Mouse (Mus musculus): ENCODE results near the gene Myo7a. TPM values are rescaled to one million over a fixed set of nuclear protein-coding genes. Genes with fewer than 3 reads are reported as not detected.
A peak's percentile ranks its signal among the peaks of the same experiment; 100 is the strongest.

The Myo7a gene
- polyA plus RNA-seq, 1 experiment from 2014 or later, result 11.8 TPM

GRCm38 (mm10) chr7:98097557-98097956 is 21.8 kb downstream of the Myo7a start:
- Histone ChIP-seq H3K27me3 (no peaks in the 10 kb centered on the region), H3K4me3 (no peak overlapping the region), H3K9ac (no peak overlapping the region), H3K36me3 (ENCODE audit: poor library complexity, severe bottlenecking) (peaks cover 22% of the 10 kb centered on the region), H3K4me2 (no peak overlapping the region), H3K27ac (no peak overlapping the region), H3K9me3 (replicated peaks) (no peaks in the 10 kb centered on the region), H3K4me1 (0 out of 2 replicates have a peak, but pooled peaks cover 13% of the 10 kb centered on the region)
- whole genome bisulfite sequencing, result 95% methylated on average over 8 of the region's 8 CpGs
- ATAC-seq, result no peak

DNA sequence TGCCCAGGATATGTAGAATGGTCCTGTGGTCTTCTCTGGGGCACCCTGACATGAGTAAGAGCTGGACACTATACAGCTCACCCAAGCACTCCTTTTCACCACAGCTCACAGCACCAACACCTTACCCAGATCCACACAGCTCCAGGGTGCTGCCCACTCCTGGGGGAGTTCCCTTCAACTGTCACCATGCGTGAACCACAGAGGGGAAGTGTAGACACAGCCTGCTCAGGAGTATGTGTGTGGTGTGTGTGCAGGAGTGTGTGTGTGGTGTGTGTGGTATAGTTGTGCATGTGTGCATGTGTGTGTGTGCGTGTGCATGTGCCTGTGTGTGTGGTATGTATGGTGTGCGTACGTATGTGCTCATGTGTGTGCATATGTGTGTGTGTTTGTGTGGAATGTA is 23.5 kb downstream of the Myo7a start:
- H3K9me3 ChIP-seq (replicated peaks), result no peaks in the 10 kb centered on the region
- ATAC-seq, result no peak
- WGBS, result 97% methylated on average over 4 of the region's 4 CpGs

DNA sequence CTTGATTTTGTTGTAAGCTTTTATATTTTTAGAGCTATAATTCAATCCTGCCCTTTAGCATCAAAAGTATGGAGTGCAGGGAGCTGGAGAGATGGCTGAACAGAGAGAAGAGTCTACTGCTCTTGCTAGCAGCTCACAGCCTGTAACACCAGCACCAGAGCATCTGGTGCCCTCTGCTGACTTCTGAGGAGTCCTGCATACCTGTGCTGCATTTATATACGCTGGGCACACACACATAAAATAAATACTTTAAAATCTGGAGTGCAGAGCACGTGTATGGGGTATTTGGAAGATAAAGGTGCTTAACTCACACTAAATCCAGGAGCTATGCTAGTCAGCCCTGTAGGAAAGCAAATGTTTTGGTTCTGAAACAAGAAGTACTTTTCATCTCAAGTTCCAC is 33.0 kb downstream of the Myo7a start:
- H3K4me3 ChIP-seq, result no peak overlapping the region
- H3K36me3 ChIP-seq (ENCODE audit: poor library complexity, severe bottlenecking), result no peaks in the 10 kb centered on the region
- no peak overlapping the region for H3K27ac ChIP-seq
- 56% methylated on average over 2 of the region's 2 CpGs for WGBS
- no peak for ATAC-seq
- no peaks in the 10 kb centered on the region for H3K9me3 ChIP-seq (replicated peaks)
- no peaks in the 10 kb centered on the region for H3K27me3 ChIP-seq
- H3K4me2 ChIP-seq, result no peak overlapping the region
- H3K4me1 ChIP-seq, result peaks cover 10% of the 10 kb centered on the region
- no peak overlapping the region for H3K9ac ChIP-seq

More for the DNA sequence above, 23.5 kb downstream of the Myo7a start:
- no peak overlapping the region for H3K4me2 ChIP-seq
- no peak overlapping the region for H3K9ac ChIP-seq
- no peak overlapping the region for H3K4me3 ChIP-seq
- no peak overlapping the region for H3K27ac ChIP-seq
- H3K36me3 ChIP-seq (ENCODE audit: poor library complexity, severe bottlenecking), result peaks cover 22% of the 10 kb centered on the region
- no peaks in the 10 kb centered on the region for H3K27me3 ChIP-seq
- H3K4me1 ChIP-seq, result no peaks in the 10 kb centered on the region

DNA sequence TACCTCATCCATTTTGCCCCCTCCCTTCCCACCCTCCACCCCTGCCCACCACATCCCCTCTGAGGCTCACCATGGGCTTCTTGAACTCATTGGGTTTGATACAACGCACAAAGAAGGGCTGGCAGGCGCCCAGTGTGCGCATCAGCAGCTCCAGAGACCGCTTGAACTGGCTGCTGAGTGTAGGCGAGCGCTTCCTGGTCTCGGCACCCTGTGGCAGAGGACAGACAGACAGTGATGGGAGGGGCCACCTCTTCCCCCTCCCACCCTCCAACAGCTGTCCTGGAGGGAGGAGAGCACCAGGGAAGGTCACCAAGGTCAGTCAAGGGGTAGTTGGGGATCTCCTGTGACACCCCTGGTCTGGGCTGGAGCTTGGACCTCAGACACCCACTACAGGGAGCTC is 34.0 kb downstream of the Myo7a start:
- H3K27me3 ChIP-seq, result no peaks in the 10 kb centered on the region
- H3K9me3 ChIP-seq (replicated peaks), result no peaks in the 10 kb centered on the region
- 82% methylated on average over 7 of the region's 7 CpGs for WGBS
- no peak overlapping the region for H3K27ac ChIP-seq
- no peak for ATAC-seq
- H3K4me3 ChIP-seq, result no peak overlapping the region
- 0 out of 2 replicates have a peak overlapping the region, but pooled peaks have one; percentile 8 for H3K9ac ChIP-seq
- H3K4me1 ChIP-seq, result peaks cover 10% of the 10 kb centered on the region
- 0 out of 2 replicates have a peak, but pooled peaks cover 5% of the 10 kb centered on the region for H3K36me3 ChIP-seq (ENCODE audit: poor library complexity, severe bottlenecking)
- no peak overlapping the region for H3K4me2 ChIP-seq

DNA sequence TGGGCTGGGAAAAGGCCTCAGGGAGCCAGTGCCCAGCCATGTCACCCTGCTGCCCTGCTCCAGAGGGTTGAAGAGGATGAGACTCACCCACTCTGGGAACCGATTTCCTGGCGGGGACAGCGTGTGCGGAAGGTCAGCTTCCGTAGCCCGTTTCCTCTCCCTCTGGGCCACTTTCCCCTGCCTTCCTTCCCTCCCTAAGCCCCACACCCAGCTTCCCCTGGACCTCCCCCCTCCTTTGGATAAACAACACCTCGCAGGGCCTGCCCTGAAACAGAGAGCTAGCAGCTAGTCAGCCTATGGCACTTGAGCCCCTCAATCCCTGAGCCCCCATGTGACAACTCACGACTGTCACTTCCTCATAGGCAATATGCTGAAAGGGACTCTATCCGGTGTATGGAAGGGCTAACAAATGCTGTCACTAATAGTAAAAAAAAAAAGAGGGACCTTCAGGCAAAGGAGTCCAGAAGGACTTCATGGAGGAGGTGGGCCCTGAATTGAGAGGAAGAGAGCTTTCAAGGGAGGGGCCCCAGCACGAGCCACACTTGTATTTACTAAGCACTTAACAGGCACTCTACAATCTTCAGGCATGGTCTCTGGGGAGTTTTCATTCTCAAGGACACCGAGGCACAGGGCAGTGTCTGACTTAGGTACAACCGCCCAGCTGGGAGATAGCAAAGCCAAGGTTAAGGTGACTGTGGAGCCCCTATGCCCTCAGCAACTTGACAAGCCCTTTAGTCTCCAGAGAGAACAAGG is 34.6 kb downstream of the Myo7a start:
- 73% methylated on average over 12 of the region's 12 CpGs for WGBS
- no peak for ATAC-seq
- no peak overlapping the region for H3K27ac ChIP-seq

DNA sequence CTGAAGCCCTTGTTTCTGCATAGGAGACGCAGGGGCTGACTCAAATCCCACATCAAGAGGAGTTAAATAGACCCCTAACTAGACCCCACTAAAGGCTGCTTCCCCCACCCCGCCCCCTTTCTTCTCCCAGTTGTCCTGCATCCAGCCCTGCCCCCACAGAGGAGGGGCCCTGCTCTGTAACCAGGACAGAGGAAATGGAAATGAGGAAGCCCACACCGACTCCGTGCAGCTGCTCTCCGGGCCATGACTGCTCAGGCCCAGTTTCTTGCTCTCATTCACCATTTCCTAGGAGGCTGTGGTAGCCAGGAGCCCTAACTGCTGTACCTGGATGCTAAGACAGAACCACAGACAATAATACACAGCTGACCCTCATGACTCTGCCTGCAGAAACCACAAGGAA is 36.9 kb downstream of the Myo7a start:
- Histone ChIP-seq H3K9me3 (replicated peaks) (no peaks in the 10 kb centered on the region), H3K36me3 (ENCODE audit: poor library complexity, severe bottlenecking) (peaks cover 25% of the 10 kb centered on the region), H3K27me3 (no peaks in the 10 kb centered on the region), H3K4me3 (no peak overlapping the region), H3K9ac (no peak overlapping the region), H3K27ac (no peak overlapping the region), H3K4me1 (peaks cover 10% of the 10 kb centered on the region), H3K4me2 (no peak overlapping the region)
- ATAC-seq, result peak; percentile 67; the same call in 1 of the 2 replicates
- 9% methylated on average over 5 of the region's 5 CpGs for WGBS

More for the DNA sequence above, 34.6 kb downstream of the Myo7a start:
- Histone ChIP-seq H3K4me1 (peaks cover 10% of the 10 kb centered on the region), H3K9ac (peak overlapping the region; percentile 8; the same call in 1 of the 2 replicates), H3K4me2 (no peak overlapping the region), H3K4me3 (no peak overlapping the region), H3K36me3 (ENCODE audit: poor library complexity, severe bottlenecking) (peaks cover 8% of the 10 kb centered on the region; the same call in 1 of the 2 replicates), H3K9me3 (replicated peaks) (no peaks in the 10 kb centered on the region), H3K27me3 (no peaks in the 10 kb centered on the region)

DNA sequence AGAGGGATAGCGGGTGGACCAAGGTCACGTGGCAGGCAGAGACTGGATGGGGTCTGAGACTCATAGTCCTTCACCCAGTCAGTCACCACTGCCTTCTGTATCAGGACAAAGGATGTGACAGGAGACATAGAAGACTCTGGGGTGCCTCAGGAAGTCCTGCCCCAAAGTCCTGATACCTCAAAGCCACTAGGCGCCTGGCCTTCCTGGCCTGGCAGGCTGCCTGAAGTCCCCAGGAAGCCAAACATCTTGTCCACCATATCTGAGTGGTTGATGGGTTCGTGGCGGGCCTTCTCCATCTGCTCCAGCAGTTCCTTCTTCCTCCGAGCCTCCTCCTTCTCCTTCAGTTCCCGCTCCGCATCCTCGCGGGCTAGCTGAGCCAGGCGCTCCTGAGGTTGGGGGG is 41.9 kb downstream of the Myo7a start:
- Histone ChIP-seq H3K27ac (no peak overlapping the region), H3K9ac (no peak overlapping the region), H3K4me2 (no peak overlapping the region), H3K4me3 (no peak overlapping the region), H3K36me3 (ENCODE audit: poor library complexity, severe bottlenecking) (peaks cover 48% of the 10 kb centered on the region), H3K27me3 (no peaks in the 10 kb centered on the region), H3K9me3 (replicated peaks) (no peaks in the 10 kb centered on the region), H3K4me1 (peaks cover 8% of the 10 kb centered on the region)
- 93% methylated on average over 11 of the region's 11 CpGs for WGBS
- ATAC-seq, result no peak

DNA sequence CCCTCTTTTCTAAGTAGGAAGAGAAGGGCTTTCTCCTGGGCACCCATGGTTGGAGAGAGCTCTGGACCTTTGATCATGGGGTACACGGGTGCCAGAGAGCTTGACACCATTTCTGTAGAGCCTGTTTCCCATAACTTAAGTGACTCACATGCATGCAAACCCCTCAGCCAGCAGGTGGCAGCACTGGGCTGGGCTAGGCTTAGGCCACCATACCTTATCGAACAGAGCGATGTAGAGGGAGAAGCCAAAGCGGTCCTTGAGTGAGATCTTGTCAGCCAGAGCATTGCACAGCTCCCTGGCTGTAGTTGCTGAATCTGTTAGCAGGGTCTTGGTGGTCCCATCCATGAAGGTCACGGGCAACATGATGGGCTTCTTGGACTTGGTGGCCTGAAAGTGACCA is 47.7 kb downstream of the Myo7a start:
- WGBS, result 31% methylated on average over 5 of the region's 5 CpGs
- ATAC-seq, result peak; percentile 75
- H3K36me3 ChIP-seq (ENCODE audit: poor library complexity, severe bottlenecking), result peaks cover 24% of the 10 kb centered on the region
- no peaks in the 10 kb centered on the region for H3K4me1 ChIP-seq
- no peak overlapping the region for H3K4me3 ChIP-seq
- H3K27me3 ChIP-seq, result no peaks in the 10 kb centered on the region
- no peak overlapping the region for H3K9ac ChIP-seq
- H3K9me3 ChIP-seq (replicated peaks), result no peaks in the 10 kb centered on the region
- H3K27ac ChIP-seq, result no peak overlapping the region
- no peak overlapping the region for H3K4me2 ChIP-seq

GRCm38 (mm10) chr7:98066229-98066628 is 53.1 kb downstream of the Myo7a start:
- 91% methylated on average over 11 of the region's 11 CpGs for WGBS
- Histone ChIP-seq H3K4me3 (no peak overlapping the region), H3K36me3 (ENCODE audit: poor library complexity, severe bottlenecking) (peaks cover 11% of the 10 kb centered on the region; the same call in 1 of the 2 replicates), H3K4me1 (no peaks in the 10 kb centered on the region), H3K4me2 (no peak overlapping the region), H3K27ac (no peak overlapping the region), H3K27me3 (no peaks in the 10 kb centered on the region), H3K9me3 (replicated peaks) (no peaks in the 10 kb centered on the region), H3K9ac (no peak overlapping the region)
- no peak for ATAC-seq

- 82% methylated on average over 8 of the region's 8 CpGs for WGBS
- H3K4me1 ChIP-seq, result no peaks in the 10 kb centered on the region
- no peaks in the 10 kb centered on the region for H3K36me3 ChIP-seq (ENCODE audit: poor library complexity, severe bottlenecking)
- no peaks in the 10 kb centered on the region for H3K9me3 ChIP-seq (replicated peaks)
- no peak for ATAC-seq
- no peak overlapping the region for H3K4me3 ChIP-seq
- no peaks in the 10 kb centered on the region for H3K27me3 ChIP-seq
- no peak overlapping the region for H3K9ac ChIP-seq
- no peak overlapping the region for H3K27ac ChIP-seq
- H3K4me2 ChIP-seq, result no peak overlapping the region
These were observed 64.4 kb downstream of the Myo7a start for GRCm38 (mm10) chr7:98054942-98055341.

DNA sequence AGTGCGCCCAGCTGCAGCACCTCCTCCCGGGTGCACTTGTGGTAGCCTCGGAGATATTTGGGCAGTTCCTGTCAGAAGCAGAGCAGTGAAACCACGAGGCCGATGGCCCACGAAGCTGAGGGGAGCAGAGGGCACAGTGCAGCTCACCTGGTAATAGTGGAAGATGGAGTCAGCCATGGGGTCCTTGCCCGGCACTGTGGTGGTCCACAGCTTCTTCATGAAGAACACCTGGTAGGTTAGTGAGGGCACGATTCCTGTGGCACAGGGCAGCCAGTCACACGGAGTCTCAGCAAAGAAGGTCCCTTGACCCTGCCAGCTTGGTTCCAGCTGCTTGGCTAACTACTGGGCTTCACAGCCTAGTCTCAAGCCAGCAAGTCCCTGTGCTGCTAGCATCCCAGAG is 64.9 kb downstream of the Myo7a start:
- WGBS, result 90% methylated on average over 9 of the region's 9 CpGs
- H3K4me1 ChIP-seq, result no peaks in the 10 kb centered on the region
- H3K27ac ChIP-seq, result no peak overlapping the region
- no peak overlapping the region for H3K4me2 ChIP-seq
- ATAC-seq, result no peak
- no peak overlapping the region for H3K4me3 ChIP-seq
- H3K9me3 ChIP-seq (replicated peaks), result no peaks in the 10 kb centered on the region
- H3K9ac ChIP-seq, result no peak overlapping the region
- no peaks in the 10 kb centered on the region for H3K27me3 ChIP-seq
- no peaks in the 10 kb centered on the region for H3K36me3 ChIP-seq (ENCODE audit: poor library complexity, severe bottlenecking)

DNA sequence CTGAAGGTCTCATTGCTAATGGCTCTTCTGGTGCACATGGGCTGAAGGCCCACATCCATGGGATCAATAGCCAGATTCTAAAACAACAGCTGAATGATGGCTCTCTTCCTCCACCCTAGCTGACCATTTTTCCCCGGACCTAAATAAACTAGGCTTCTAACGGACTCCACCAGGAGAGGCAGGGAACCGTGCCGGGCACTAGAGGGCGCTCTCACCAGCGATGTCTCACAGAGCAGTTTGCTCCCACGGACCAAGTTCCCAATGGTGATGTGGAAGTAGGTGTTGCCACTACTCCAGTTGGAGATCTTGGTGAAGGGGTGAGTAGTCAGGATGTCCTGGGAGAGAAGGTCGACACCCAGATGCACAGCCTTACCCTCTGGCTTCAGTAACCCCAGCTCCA is 67.3 kb downstream of the Myo7a start:
- H3K9ac ChIP-seq, result no peak overlapping the region
- no peak overlapping the region for H3K4me2 ChIP-seq
- no peaks in the 10 kb centered on the region for H3K36me3 ChIP-seq (ENCODE audit: poor library complexity, severe bottlenecking)
- ATAC-seq, result no peak
- no peak overlapping the region for H3K27ac ChIP-seq
- H3K4me3 ChIP-seq, result no peak overlapping the region
- 13% methylated on average over 8 of the region's 8 CpGs for WGBS
- H3K4me1 ChIP-seq, result no peaks in the 10 kb centered on the region
- no peaks in the 10 kb centered on the region for H3K9me3 ChIP-seq (replicated peaks)
- H3K27me3 ChIP-seq, result no peaks in the 10 kb centered on the region
